Mouse (Mus musculus) MEL (cell line): ENCODE measurements around the gene Tmem91. TPM values are rescaled to one million over a fixed set of nuclear protein-coding genes. Genes with fewer than 3 reads are reported as not detected.

Source experiments
- DNase-seq: peaks from one replicate; pipeline ENCODE4 v3.0.0; 2011; ENCODE audit warnings: low read depth, low spot score
- H3K27ac ChIP-seq: 2 replicates; pipeline ENCODE4 v1.5.1; 2012; ENCODE audit warnings: low read depth, mild to moderate bottlenecking, control low read depth, low read length, moderate library complexity; ENCODE audit not compliant: control insufficient read depth
- H3K27me3 ChIP-seq, 2 experiments: fragments of 150-350 bp in 1 of 2; sonication (generic) in 1 of 2; 2 replicates each; pipeline ENCODE4 v1.6.1; 2012; ENCODE audit warnings: low read length in 2 of 2, mild to moderate bottlenecking in 2 of 2, improper control_type of control experiment in 1 of 2, moderate library complexity in 1 of 2; ENCODE audit not compliant: insufficient read depth in 2 of 2, control insufficient read depth in 1 of 2
- H3K36me3 ChIP-seq, 2 experiments: 2 replicates each; pipeline ENCODE4 v1.6.1; 2012 to 2014; ENCODE audit warnings: low read length in 2 of 2, improper control_type of control experiment in 1 of 2, inconsistent platforms in 1 of 2, mild to moderate bottlenecking in 1 of 2; ENCODE audit not compliant: insufficient read depth in 2 of 2, control insufficient read depth in 1 of 2
- H3K4me1 ChIP-seq, 2 experiments: fragments of 150-350 bp in 1 of 2; sonication (generic) in 1 of 2; 2 replicates each; pipeline ENCODE4 v1.6.1; 2012; ENCODE audit warnings: low read length in 2 of 2, improper control_type of control experiment in 1 of 2, mild to moderate bottlenecking in 1 of 2; ENCODE audit not compliant: insufficient read depth in 2 of 2, control insufficient read depth in 1 of 2
- H3K4me3 ChIP-seq, 2 experiments: fragments of 150-350 bp in 1 of 2; sonication (generic) in 1 of 2; 2 replicates each; pipeline ENCODE4 v1.5.1; 2012; ENCODE audit warnings: low read depth in 2 of 2, low read length in 2 of 2, mild to moderate bottlenecking in 2 of 2, moderate library complexity in 2 of 2, control low read depth in 1 of 2, improper control_type of control experiment in 1 of 2; ENCODE audit not compliant: control insufficient read depth in 1 of 2, insufficient read depth in 1 of 2
- H3K79me2 ChIP-seq: 2 replicates; pipeline ENCODE4 v1.6.1; 2012; ENCODE audit warnings: mild to moderate bottlenecking, low read length, moderate library complexity; ENCODE audit not compliant: control insufficient read depth, poor library complexity, insufficient read depth
- H3K9ac ChIP-seq: 2 replicates; pipeline ENCODE4 v1.6.1; 2012; ENCODE audit warnings: low read depth, mild to moderate bottlenecking, control low read depth, low read length, moderate library complexity; ENCODE audit not compliant: control insufficient read depth, poor library complexity, severe bottlenecking
- H3K9me3 ChIP-seq: fragments of 150-350 bp; sonication (generic); replicated peaks from 2 replicates; pipeline ENCODE4 v1.6.1; 2012; ENCODE audit warnings: mild to moderate bottlenecking, low read length, improper control_type of control experiment, moderate library complexity; ENCODE audit not compliant: insufficient read depth
- CHD1 ChIP-seq: IDR thresholded peaks from 2 replicates; pipeline ENCODE4 v1.6.1; 2012; ENCODE audit warnings: low read depth, mild to moderate bottlenecking, inconsistent platforms, low read length, improper control_type of control experiment
- CTCF ChIP-seq, 3 experiments: IDR thresholded peaks in 2 of 3; conservative IDR thresholded peaks in 1 of 3; 2 replicates each; pipeline ENCODE4 v1.5.1; 2011 to 2012; ENCODE audit warnings: low read length in 3 of 3, low read depth in 2 of 3, mild to moderate bottlenecking in 2 of 3, improper control_type of control experiment in 1 of 3, inconsistent platforms in 1 of 3, mixed read lengths in 1 of 3, moderate library complexity in 1 of 3; ENCODE audit not compliant: control insufficient read depth in 1 of 3, insufficient read depth in 1 of 3, poor library complexity in 1 of 3, severe bottlenecking in 1 of 3
- ELF1 ChIP-seq: IDR thresholded peaks from 2 replicates; pipeline ENCODE4 v1.6.1; 2014; ENCODE audit warnings: low read depth, mild to moderate bottlenecking, inconsistent platforms, low read length, improper control_type of control experiment, moderate library complexity
- ETS1 ChIP-seq: IDR thresholded peaks from 2 replicates; pipeline ENCODE4 v1.6.1; 2012; ENCODE audit warnings: low read depth, mild to moderate bottlenecking, inconsistent platforms, low read length, improper control_type of control experiment, moderate library complexity
- GABPA ChIP-seq: IDR thresholded peaks from 2 replicates; pipeline ENCODE4 v1.6.1; 2012; ENCODE audit warnings: low read depth, mild to moderate bottlenecking, inconsistent platforms, low read length, improper control_type of control experiment, moderate library complexity
- HCFC1 ChIP-seq: IDR thresholded peaks from 2 replicates; pipeline ENCODE4 v1.6.1; 2012; ENCODE audit warnings: low read depth, mild to moderate bottlenecking, inconsistent platforms, low read length, improper control_type of control experiment, moderate library complexity
- MYB ChIP-seq: IDR thresholded peaks from 2 replicates; pipeline ENCODE4 v1.6.1; 2011; ENCODE audit warnings: mild to moderate bottlenecking, low read depth, low read length, improper control_type of control experiment
- MYC ChIP-seq: IDR thresholded peaks from 2 replicates; pipeline ENCODE4 v1.6.1; 2011; ENCODE audit warnings: low read depth, mild to moderate bottlenecking, low read length, improper control_type of control experiment, moderate library complexity
- POLR2A ChIP-seq, 2 experiments: IDR thresholded peaks; 2 replicates each; pipeline ENCODE4 v1.6.1; 2011 to 2012; ENCODE audit warnings: low read length in 2 of 2, mild to moderate bottlenecking in 2 of 2, control low read depth in 1 of 2, improper control_type of control experiment in 1 of 2, low read depth in 1 of 2, moderate library complexity in 1 of 2; ENCODE audit not compliant: control insufficient read depth in 1 of 2, insufficient read depth in 1 of 2, poor library complexity in 1 of 2
- POLR2AphosphoS5 ChIP-seq: IDR thresholded peaks from 2 replicates; pipeline ENCODE4 v1.6.1; 2012; ENCODE audit warnings: low read depth, borderline replicate concordance, mild to moderate bottlenecking, inconsistent platforms, low read length, moderate library complexity, mixed read lengths
- RAD21 ChIP-seq: IDR thresholded peaks from 2 replicates; pipeline ENCODE4 v1.6.1; 2011; ENCODE audit warnings: mild to moderate bottlenecking, low read depth, low read length, improper control_type of control experiment
- SIN3A ChIP-seq: IDR thresholded peaks from 2 replicates; pipeline ENCODE4 v1.6.1; 2012; ENCODE audit warnings: low read length, improper control_type of control experiment, inconsistent platforms
- TAL1 ChIP-seq: IDR thresholded peaks from 2 replicates; pipeline ENCODE4 v1.6.1; 2012; ENCODE audit warnings: mild to moderate bottlenecking, inconsistent platforms, low read length, moderate library complexity, mixed read lengths
- TBP ChIP-seq: IDR thresholded peaks from 2 replicates; pipeline ENCODE4 v1.8.0; 2011; ENCODE audit warnings: low read depth, low read length, improper control_type of control experiment
- TCF12 ChIP-seq: IDR thresholded peaks from 2 replicates; pipeline ENCODE4 v1.6.1; 2014; ENCODE audit warnings: low read depth, mild to moderate bottlenecking, inconsistent platforms, low read length, improper control_type of control experiment, moderate library complexity
- UBTF ChIP-seq: IDR thresholded peaks from 2 replicates; pipeline ENCODE4 v1.6.1; 2012; ENCODE audit warnings: low read depth, mild to moderate bottlenecking, inconsistent platforms, low read length, improper control_type of control experiment, moderate library complexity, borderline replicate concordance; ENCODE audit not compliant: insufficient read depth
- USF2 ChIP-seq, 2 experiments: IDR thresholded peaks; 2 replicates each; pipeline ENCODE4 v1.6.1; 2011 to 2012; ENCODE audit warnings: improper control_type of control experiment in 2 of 2, low read length in 2 of 2, borderline replicate concordance in 1 of 2, inconsistent platforms in 1 of 2, low read depth in 1 of 2, mild to moderate bottlenecking in 1 of 2; ENCODE audit not compliant: insufficient read depth in 1 of 2
- ZMIZ1 ChIP-seq: IDR thresholded peaks from 2 replicates; pipeline ENCODE4 v1.6.1; 2012; ENCODE audit warnings: low read depth, mild to moderate bottlenecking, inconsistent platforms, low read length, improper control_type of control experiment, moderate library complexity
- polyA plus RNA-seq, 2 experiments: library from polyadenylated mRNA; stranded (reverse) in 1 of 2; unstranded in 1 of 2; fragments of >175 nt in 1 of 2; fragments of >200 nt in 1 of 2; gene quantifications; 2 replicates each; pipeline versions ENCODE4 v1.2.1 to v1.2.4; 2012; ENCODE audit warnings: low replicate concordance in 2 of 2, low read depth in 1 of 2; ENCODE audit not compliant: insufficient read length in 2 of 2, insufficient read depth in 1 of 2, missing spikeins in 1 of 2
- total RNA-seq: library from RNA; depleted of rRNA; stranded (reverse); fragments of 300-350 nt; gene quantifications from 2 replicates; pipeline ENCODE4 v1.2.3, GENCODE M21; 2012

Tmem91 gene
- total and polyA plus RNA-seq, 3 experiments: 0.89 to 3.3 TPM; not detected in 1

GRCm38 (mm10) chr7:25644631-25645030 lies 30.3 kb downstream of the Tmem91 start:
- H3K4me3 ChIP-seq: no peak overlapping the region
- H3K27ac ChIP-seq: no peak overlapping the region
- no peak overlapping the region for H3K9ac ChIP-seq
- no peak for TF ChIP-seq TCF12
- TF ChIP-seq GABPA: no peak
- TF ChIP-seq SIN3A: no peak
- TF ChIP-seq TBP: no peak
- TF ChIP-seq MYB: no peak
- no peak for TF ChIP-seq POLR2AphosphoS5
- no peak for TF ChIP-seq CHD1
- no peak for TF ChIP-seq CTCF (IDR thresholded peaks at IDR 0.05 in 2 of 3, conservative IDR thresholded peaks at IDR 0.05 in 1 of 3; ENCODE audit: control insufficient read depth in 1 of 3, insufficient read depth in 1 of 3, low read depth in 2 of 3, low read length in 3 of 3, poor library complexity in 1 of 3, severe bottlenecking in 1 of 3)
- TF ChIP-seq RAD21: no peak
- TF ChIP-seq ELF1: no peak
- no peak for TF ChIP-seq USF2 (IDR thresholded peaks at IDR 0.05; ENCODE audit: borderline replicate concordance in 1 of 2, insufficient read depth in 1 of 2, low read depth in 1 of 2, low read length in 2 of 2)
- no peak for TF ChIP-seq ETS1
- TF ChIP-seq UBTF: no peak
- TF ChIP-seq MYC: no peak
- TF ChIP-seq POLR2A (IDR thresholded peaks at IDR 0.05; ENCODE audit: control insufficient read depth in 1 of 2, insufficient read depth in 1 of 2, low read depth in 1 of 2, low read length in 2 of 2, poor library complexity in 1 of 2): no peak
- TF ChIP-seq HCFC1: no peak
- no peak for TF ChIP-seq ZMIZ1
- TF ChIP-seq, all 39 proteins: peak for 0
- DNase-seq: no peak
- Histone ChIP-seq H3K9me3 (no peaks in the 10 kb centered on the region), H3K36me3 (no peaks in the 10 kb centered on the region), H3K27me3 (no peaks in the 10 kb centered on the region), H3K4me1 (no peaks in the 10 kb centered on the region; a peak in 1 of 4 replicates), H3K79me2 (no peaks in the 10 kb centered on the region)

GRCm38 (mm10) chr7:25644136-25644535 lies 30.8 kb downstream of the Tmem91 start:
- H3K36me3 ChIP-seq: no peaks in the 10 kb centered on the region
- no peak for TF ChIP-seq TAL1
- H3K79me2 ChIP-seq: no peaks in the 10 kb centered on the region
- no peaks in the 10 kb centered on the region; a peak in 1 of 4 replicates for H3K4me1 ChIP-seq
- no peaks in the 10 kb centered on the region for H3K27me3 ChIP-seq
- no peak overlapping the region for H3K9ac ChIP-seq
- no peaks in the 10 kb centered on the region for H3K9me3 ChIP-seq
- DNase-seq: no peak
- no peak overlapping the region for H3K27ac ChIP-seq
- H3K4me3 ChIP-seq: no peak overlapping the region
